Mouse (Mus musculus): ENCODE data around the gene Eif4e3. TPM values are rescaled to one million over a fixed set of nuclear protein-coding genes. Genes with fewer than 3 reads are reported as not detected.

The Eif4e3 gene
- polyA plus RNA-seq, 1 experiment: 16.6 TPM

Other genes starting within 250 kb of the Eif4e3 start
- gene Foxp1, start 144.1 kb downstream of the Eif4e3 start, polyA plus RNA-seq (2012; rRNA removed): 26.0 and 35.1 TPM in 2 replicates
- 0.38 and 0.77 TPM in 2 replicates for gene Gm20696, start within 50 bp of the Eif4e3 start, polyA plus RNA-seq (2012; rRNA removed)
- 2.0 and 3.6 TPM in 2 replicates for gene Gpr27, start 25.9 kb upstream of the Eif4e3 start, polyA plus RNA-seq (2012; rRNA removed)
- gene Prok2, start 59.6 kb upstream of the Eif4e3 start, polyA plus RNA-seq (2012; rRNA removed): 0.13 TPM in 1 of 2 replicates, not detected in the other

All from gonadal fat pad, adult 2 months (tissue).